Mouse (Mus musculus) hindbrain, embryonic 14.5 days (tissue): ENCODE measurements around the gene Plcb4. TPM values are rescaled to one million over a fixed set of nuclear protein-coding genes. Genes with fewer than 3 reads are reported as not detected.
A peak's percentile ranks its signal among the peaks of the same experiment; 100 is the strongest.

ENCODE experiments used
- ATAC-seq: fragments of 200-750 bp; cut with Nextera tagmentation; 2 replicates; pipeline ENCODE4 v1.8.0; 2017; ENCODE audit warnings: moderate number of reproducible peaks, mild to moderate bottlenecking, moderate TSS enrichment, moderate library complexity; ENCODE audit not compliant: low FRiP score
- DNase-seq: peaks from one replicate; pipeline ENCODE4 v3.0.0-alpha.2; 2015; ENCODE audit warnings: low spot score
- H3K27ac ChIP-seq: fragments of 300-500 bp; sonication (generic); 2 replicates; pipeline ENCODE4 v1.5.1; 2014; ENCODE audit warnings: mild to moderate bottlenecking, moderate library complexity
- H3K27me3 ChIP-seq: fragments of 300-500 bp; sonication (generic); 2 replicates; pipeline ENCODE4 v1.6.1; 2014; ENCODE audit warnings: mild to moderate bottlenecking, low read length, mixed read lengths; ENCODE audit not compliant: control insufficient read depth, insufficient read depth
- H3K36me3 ChIP-seq: fragments of 300-500 bp; sonication (generic); replicated peaks from 2 replicates; pipeline ENCODE4 v1.6.1; 2014; ENCODE audit not compliant: control insufficient read depth, insufficient read depth
- H3K4me1 ChIP-seq: fragments of 300-500 bp; sonication (generic); replicated peaks from 2 replicates; pipeline ENCODE4 v1.6.1; 2014; ENCODE audit warnings: antibody characterized with exemption, low read length, mixed read lengths; ENCODE audit not compliant: control insufficient read depth, insufficient read depth
- H3K4me2 ChIP-seq: fragments of 300-500 bp; sonication (generic); replicated peaks from 2 replicates; pipeline ENCODE4 v1.6.1; 2014; ENCODE audit warnings: mild to moderate bottlenecking, moderate library complexity
- H3K4me3 ChIP-seq: fragments of 300-500 bp; sonication (generic); replicated peaks from 2 replicates; pipeline ENCODE4 v1.5.1; 2014; ENCODE audit warnings: mild to moderate bottlenecking, low read length
- H3K9ac ChIP-seq: fragments of 300-500 bp; sonication (generic); 2 replicates; pipeline ENCODE4 v1.6.1; 2014
- H3K9me3 ChIP-seq: fragments of 300-500 bp; sonication (generic); 2 replicates; pipeline ENCODE4 v1.6.1; 2016; ENCODE audit warnings: low read length; ENCODE audit not compliant: control insufficient read depth
- WGBS: fragments of 180-500 bp; shearing (Covaris S2); extraction: QIAGEN DNeasy Blood & Tissue Kit; methylation state at CpG from one replicate; pipeline ENCODE4 v1.1.7; 2014; 5-methylcytosine and 5-hydroxymethylcytosine counted together
- polyA plus RNA-seq: library from polyadenylated mRNA; unstranded; fragments of >200 nt; fragmentation: Nextera tagmentation; extraction: Ambion mirVana; gene quantifications from 2 replicates; pipeline ENCODE4 v1.2.1, GENCODE M21; 2014

Plcb4 gene
- polyA plus RNA-seq, 1 experiment from 2014 or later: 46.2 TPM

GRCm38 (mm10) chr2:135775026-135775425 lies 116.2 kb downstream of the Plcb4 start:
- no peak overlapping the region for H3K4me2 ChIP-seq
- no peak overlapping the region for H3K4me3 ChIP-seq
- ATAC-seq (no peak), DNase-seq (no peak)
- H3K36me3 ChIP-seq: no peaks in the 10 kb centered on the region
- no peaks in the 10 kb centered on the region for H3K27me3 ChIP-seq
- no peaks in the 10 kb centered on the region for H3K9me3 ChIP-seq
- H3K9ac ChIP-seq: no peak overlapping the region
- 75% methylated on average over 4 of the region's 4 CpGs for WGBS
- H3K4me1 ChIP-seq: no peaks in the 10 kb centered on the region
- no peak overlapping the region for H3K27ac ChIP-seq

GRCm38 (mm10) chr2:135776131-135776775 lies 117.4 kb downstream of the Plcb4 start:
- Histone ChIP-seq H3K27me3 (no peaks in the 10 kb centered on the region), H3K4me2 (no peak overlapping the region), H3K4me1 (no peaks in the 10 kb centered on the region), H3K9ac (no peak overlapping the region), H3K27ac (no peak overlapping the region), H3K36me3 (no peaks in the 10 kb centered on the region), H3K9me3 (no peaks in the 10 kb centered on the region), H3K4me3 (no peak overlapping the region)
- DNase-seq (no peak), ATAC-seq (no peak)
- 97% methylated on average over 4 of the region's 4 CpGs for WGBS

- DNase-seq (no peak), ATAC-seq (no peak)
- no peaks in the 10 kb centered on the region for H3K36me3 ChIP-seq
- H3K27me3 ChIP-seq: no peaks in the 10 kb centered on the region
- H3K27ac ChIP-seq: no peak overlapping the region
- no peak overlapping the region for H3K4me2 ChIP-seq
- no peak overlapping the region for H3K4me3 ChIP-seq
- H3K9ac ChIP-seq: no peak overlapping the region
- no peaks in the 10 kb centered on the region for H3K4me1 ChIP-seq
- H3K9me3 ChIP-seq: no peaks in the 10 kb centered on the region
- 84% methylated on average over 6 of the region's 6 CpGs for WGBS
Observed at GRCm38 (mm10) chr2:135781391-135781790, 122.6 kb downstream of the Plcb4 start.

- DNase-seq (no peak), ATAC-seq (no peak)
- H3K4me3 ChIP-seq: no peak overlapping the region
- H3K4me2 ChIP-seq: no peak overlapping the region
- H3K9me3 ChIP-seq: no peaks in the 10 kb centered on the region
- 0 out of 2 replicates have a peak, but pooled peaks cover 2% of the 10 kb centered on the region for H3K4me1 ChIP-seq
- no peak overlapping the region for H3K9ac ChIP-seq
- H3K36me3 ChIP-seq: no peaks in the 10 kb centered on the region
- no peaks in the 10 kb centered on the region for H3K27me3 ChIP-seq
- WGBS: 95% methylated on average over 6 of the region's 6 CpGs
- no peak overlapping the region for H3K27ac ChIP-seq
Observed at GRCm38 (mm10) chr2:135787415-135787814, 128.6 kb downstream of the Plcb4 start.

GRCm38 (mm10) chr2:135792907-135793306 lies 134.1 kb downstream of the Plcb4 start:
- no peak for ATAC-seq
- Histone ChIP-seq H3K9ac (no peak overlapping the region), H3K4me1 (peaks cover 12% of the 10 kb centered on the region), H3K9me3 (no peaks in the 10 kb centered on the region), H3K27me3 (no peaks in the 10 kb centered on the region), H3K4me3 (no peak overlapping the region), H3K4me2 (no peak overlapping the region), H3K36me3 (no peaks in the 10 kb centered on the region), H3K27ac (no peak overlapping the region)
- no peak for DNase-seq
- WGBS: 81% methylated on average over 4 of the region's 4 CpGs

- 87% methylated on average over 5 of the region's 5 CpGs for WGBS
- Histone ChIP-seq H3K27me3 (no peaks in the 10 kb centered on the region), H3K27ac (no peak overlapping the region), H3K4me3 (no peak overlapping the region), H3K4me2 (no peak overlapping the region), H3K9ac (no peak overlapping the region), H3K36me3 (no peaks in the 10 kb centered on the region), H3K4me1 (peaks cover 22% of the 10 kb centered on the region), H3K9me3 (no peaks in the 10 kb centered on the region)
- DNase-seq (no peak), ATAC-seq (no peak)
Observed at GRCm38 (mm10) chr2:135796684-135797083, 137.9 kb downstream of the Plcb4 start.

- Histone ChIP-seq H3K4me2 (no peak overlapping the region), H3K9me3 (no peaks in the 10 kb centered on the region), H3K4me1 (peaks cover 22% of the 10 kb centered on the region), H3K4me3 (no peak overlapping the region), H3K36me3 (no peaks in the 10 kb centered on the region), H3K27me3 (no peaks in the 10 kb centered on the region), H3K27ac (peak overlapping the region; percentile 66), H3K9ac (no peak overlapping the region)
- WGBS: 38% methylated on average over 5 of the region's 5 CpGs
- ATAC-seq: 0 out of 2 replicates have a peak, but pooled peaks have one; percentile 49
- DNase-seq: no peak
Observed at GRCm38 (mm10) chr2:135797677-135798546, 139.1 kb downstream of the Plcb4 start.

- H3K27ac ChIP-seq: no peak overlapping the region
- peaks cover 22% of the 10 kb centered on the region for H3K4me1 ChIP-seq
- H3K9ac ChIP-seq: no peak overlapping the region
- DNase-seq: no peak
- no peak overlapping the region for H3K4me2 ChIP-seq
- ATAC-seq: no peak
- 75% methylated on average over 10 of the region's 10 CpGs for WGBS
- no peaks in the 10 kb centered on the region for H3K9me3 ChIP-seq
- no peaks in the 10 kb centered on the region for H3K27me3 ChIP-seq
- no peaks in the 10 kb centered on the region for H3K36me3 ChIP-seq
- H3K4me3 ChIP-seq: no peak overlapping the region
Observed at GRCm38 (mm10) chr2:135799149-135799770, 140.4 kb downstream of the Plcb4 start.

- Histone ChIP-seq H3K27me3 (no peaks in the 10 kb centered on the region), H3K9me3 (no peaks in the 10 kb centered on the region), H3K9ac (no peak overlapping the region), H3K4me3 (no peak overlapping the region), H3K27ac (peak overlapping the region; percentile 47; the same call in 1 of the 2 replicates), H3K4me2 (no peak overlapping the region), H3K36me3 (no peaks in the 10 kb centered on the region), H3K4me1 (peaks cover 22% of the 10 kb centered on the region)
- 71% methylated on average over 6 of the region's 6 CpGs for WGBS
- DNase-seq (no peak), ATAC-seq (no peak)
Observed at GRCm38 (mm10) chr2:135800385-135800784, 141.6 kb downstream of the Plcb4 start.
